Mouse (Mus musculus): ENCODE results near the gene Snx14. TPM values are rescaled to one million over a fixed set of nuclear protein-coding genes. Genes with fewer than 3 reads are reported as not detected.
"Not testable (repeated sequence)": the region's sequence is repeated elsewhere in the genome, so short reads cannot be mapped to it uniquely, and the experiment has no call there.

Snx14 gene
- 10 to 100 TPM in 1 of 2 experiments, 1 to 10 TPM in 1; 9.9 to 11.9 TPM for total RNA-seq (2021)
- long read RNA-seq, experiment 1, partial matches to known transcripts = 2 of 6 reads
- long read RNA-seq, experiment 1, other reads (novel, unspliced or antisense) = 0 of 6 reads
- long read RNA-seq, experiment 2, partial matches to known transcripts = 2 of 4 reads
- long read RNA-seq, experiment 2, other reads (novel, unspliced or antisense) = 0 of 4 reads

- peak; percentile 95 to 97 for DNase-seq
- intact Hi-C loops (cut with DNase I) = loop anchor here (2.0 kb wide), 1 partner anchor 84 kb away; no protein-coding TSS in a partner anchor
These were observed at the start of gene Snx14 for GRCm38 (mm10) chr9:88438555-88439237. Gene Snx14, minus strand, starts transcription at chr9:88438958.

- DNase-seq = no peak
- intact Hi-C loops (cut with DNase I) = no loop called here
These were observed 45.8 kb upstream of the Snx14 start for GRCm38 (mm10) chr9:88484531-88484930.

GRCm38 (mm10) chr9:88482829-88483396 lies 44.2 kb upstream of the Snx14 start:
- intact Hi-C loops (cut with DNase I) = no loop called here
- DNase-seq = peak; percentile 81 to 84

GRCm38 (mm10) chr9:88482230-88482828 lies 43.6 kb upstream of the Snx14 start, which contains the start of gene Syncrip:
Gene Syncrip, minus strand, starts transcription at chr9:88482574.
- peak; percentile 86 to 91 for DNase-seq
- intact Hi-C loops (cut with DNase I) = not testable (repeated sequence)

GRCm38 (mm10) chr9:88481791-88482160 lies 43.0 kb upstream of the Snx14 start:
- DNase-seq = peak; percentile 10 to 61
- intact Hi-C loops (cut with DNase I) = loop anchor here (2.0 kb wide), 1 partner anchor 41 kb away; no protein-coding TSS in a partner anchor

- peak; percentile 13 to 28 for DNase-seq
- intact Hi-C loops (cut with DNase I) = loop anchor here (2.0 kb wide), 1 partner anchor 42 kb away; no protein-coding TSS in a partner anchor
These were observed 42.5 kb upstream of the Snx14 start for GRCm38 (mm10) chr9:88481061-88481790.

GRCm38 (mm10) chr9:88480120-88480519 lies 41.4 kb upstream of the Snx14 start:
- no peak for DNase-seq
- intact Hi-C loops (cut with DNase I) = loop anchor here (2.0 kb wide), 1 partner anchor 43 kb away; no protein-coding TSS in a partner anchor

GRCm38 (mm10) chr9:88476138-88476537 lies 37.4 kb upstream of the Snx14 start:
- intact Hi-C loops (cut with DNase I) = loop anchor here (5.0 kb wide), 2 partner anchors 34 to 71 kb away; partner anchors contain the start of gene Zfp949
- DNase-seq = no peak

GRCm38 (mm10) chr9:88461017-88461416 lies 22.3 kb upstream of the Snx14 start:
- intact Hi-C loops (cut with DNase I) = loop anchor here (10.0 kb wide), 1 partner anchor 76 kb away; no protein-coding TSS in a partner anchor
- not testable (repeated sequence) for DNase-seq

GRCm38 (mm10) chr9:88439991-88440390 lies 1.2 kb upstream of the Snx14 start:
- intact Hi-C loops (cut with DNase I) = loop anchor here (2.0 to 5.0 kb wide), 2 partner anchors 37 to 83 kb away; no protein-coding TSS in a partner anchor
- no peak for DNase-seq

GRCm38 (mm10) chr9:88439238-88439600 lies 461 bp upstream of the Snx14 start:
- intact Hi-C loops (cut with DNase I) = loop anchor here (2.0 kb wide), 1 partner anchor 84 kb away; no protein-coding TSS in a partner anchor
- DNase-seq = no peak

GRCm38 (mm10) chr9:88438237-88438554 lies 562 bp downstream of the Snx14 start:
- intact Hi-C loops (cut with DNase I) = loop anchor here (2.0 kb wide), 1 partner anchor 85 kb away; no protein-coding TSS in a partner anchor
- no peak for DNase-seq

GRCm38 (mm10) chr9:88437342-88438236 lies 1.2 kb downstream of the Snx14 start:
- intact Hi-C loops (cut with DNase I) = loop anchor here (2.0 kb wide), 1 partner anchor 85 kb away; no protein-coding TSS in a partner anchor

GRCm38 (mm10) chr9:88424356-88424755 lies 14.4 kb downstream of the Snx14 start:
- DNase-seq = no peak
- intact Hi-C loops (cut with DNase I) = loop anchor here (10.0 kb wide), 1 partner anchor 1260 kb away; no protein-coding TSS in a partner anchor

More at GRCm38 (mm10) chr9:88437342-88438236, 1.2 kb downstream of the Snx14 start:
- no peak for DNase-seq

- intact Hi-C loops (cut with DNase I) = loop anchor here (10.0 kb wide), 1 partner anchor 1262 kb away; no protein-coding TSS in a partner anchor
- DNase-seq = no peak
These were observed 16.3 kb downstream of the Snx14 start for GRCm38 (mm10) chr9:88422428-88422827.

- intact Hi-C loops (cut with DNase I) = no loop called here
- DNase-seq = no peak
These were observed 22.0 kb downstream of the Snx14 start for GRCm38 (mm10) chr9:88416752-88417151.

- DNase-seq = no peak
- intact Hi-C loops (cut with DNase I) = no loop called here
These were observed 28.8 kb downstream of the Snx14 start for GRCm38 (mm10) chr9:88409978-88410377.

- intact Hi-C loops (cut with DNase I) = no loop called here
- DNase-seq = no peak
These were observed 34.2 kb downstream of the Snx14 start for GRCm38 (mm10) chr9:88404515-88404914.

- intact Hi-C loops (cut with DNase I) = no loop called here
- no peak for DNase-seq
These were observed 34.7 kb downstream of the Snx14 start for GRCm38 (mm10) chr9:88404088-88404487.
